Mouse (Mus musculus) stomach, embryonic 16.5 days (tissue): ENCODE measurements around the gene Rdh19. TPM values are rescaled to one million over a fixed set of nuclear protein-coding genes. Genes with fewer than 3 reads are reported as not detected.

Source experiments
- ATAC-seq: fragments of 200-750 bp; cut with Nextera tagmentation; 2 replicates; pipeline ENCODE4 v1.8.0; 2017; ENCODE audit warnings: moderate number of reproducible peaks, moderate TSS enrichment; ENCODE audit not compliant: insufficient read depth, low FRiP score
- H3K27ac ChIP-seq: fragments of 300-500 bp; sonication (generic); 2 replicates; pipeline ENCODE4 v1.5.1; 2014; ENCODE audit warnings: low read length
- H3K27me3 ChIP-seq: fragments of 300-500 bp; sonication (generic); 2 replicates; pipeline ENCODE4 v1.6.1; 2014; ENCODE audit warnings: low read length, control low read depth, mixed read lengths; ENCODE audit not compliant: control insufficient read depth, insufficient read depth
- H3K36me3 ChIP-seq: fragments of 300-500 bp; sonication (generic); 2 replicates; pipeline ENCODE4 v1.6.1; 2014; ENCODE audit warnings: low read length; ENCODE audit not compliant: control insufficient read depth, insufficient read depth
- H3K4me1 ChIP-seq: fragments of 300-500 bp; sonication (generic); 2 replicates; pipeline ENCODE4 v1.6.1; 2014; ENCODE audit warnings: low read length, control low read depth, mixed read lengths; ENCODE audit not compliant: control insufficient read depth, insufficient read depth
- H3K4me2 ChIP-seq: fragments of 300-500 bp; sonication (generic); 2 replicates; pipeline ENCODE4 v1.6.1; 2014; ENCODE audit warnings: low read depth, low read length, mixed read lengths
- H3K4me3 ChIP-seq: fragments of 300-500 bp; sonication (generic); replicated peaks from 2 replicates; pipeline ENCODE4 v1.5.1; 2014; ENCODE audit warnings: mild to moderate bottlenecking, low read length
- H3K9ac ChIP-seq: fragments of 300-500 bp; sonication (generic); 2 replicates; pipeline ENCODE4 v1.6.1; 2014; ENCODE audit warnings: low read length
- H3K9me3 ChIP-seq: fragments of 300-500 bp; sonication (generic); replicated peaks from 2 replicates; pipeline ENCODE4 v1.6.1; 2016; ENCODE audit warnings: low read length, control low read depth; ENCODE audit not compliant: control insufficient read depth
- WGBS: fragments of 180-500 bp; shearing (Covaris S2); extraction: QIAGEN DNeasy Blood & Tissue Kit; methylation state at CpG from one replicate; pipeline ENCODE4 v1.1.7; 2014; 5-methylcytosine and 5-hydroxymethylcytosine counted together
- polyA plus RNA-seq: library from polyadenylated mRNA; unstranded; fragments of >200 nt; fragmentation: Nextera tagmentation; extraction: Ambion mirVana; gene quantifications from 2 replicates; pipeline ENCODE4 v1.2.1, GENCODE M21; 2015

The Rdh19 gene
- polyA plus RNA-seq, 1 experiment from 2014 or later = not detected

GRCm38 (mm10) chr10:127866232-127866631, 16.5 kb downstream of the Rdh19 start, which contains the start of gene Rdh16f2:
TSS of gene Rdh16f2 (plus strand) at chr10:127866474.
- Histone ChIP-seq H3K4me3 (no peak within 1 kb of the TSS), H3K4me2 (no peak within 1 kb of the TSS), H3K36me3 (no peaks in the 10 kb centered on the region), H3K27ac (no peak within 1 kb of the TSS), H3K9ac (no peak within 1 kb of the TSS), H3K9me3 (no peaks in the 10 kb centered on the region), H3K4me1 (no peaks in the 10 kb centered on the region), H3K27me3 (no peaks in the 10 kb centered on the region)
- WGBS = 83% methylated on average over 3 of the region's 3 CpGs
- no peak for ATAC-seq

- no peak for ATAC-seq
Observed at GRCm38 (mm10) chr10:127872484-127872883, 22.8 kb downstream of the Rdh19 start.

GRCm38 (mm10) chr10:127877681-127878080, 28.0 kb downstream of the Rdh19 start:
- no peaks in the 10 kb centered on the region for H3K27me3 ChIP-seq
- no peaks in the 10 kb centered on the region for H3K36me3 ChIP-seq
- no peak overlapping the region for H3K4me3 ChIP-seq
- H3K27ac ChIP-seq = peak overlapping the region; percentile 80
- H3K9ac ChIP-seq = no peak overlapping the region
- H3K4me2 ChIP-seq = peak overlapping the region; percentile 4; the same call in 1 of the 2 replicates
- H3K4me1 ChIP-seq = 0 out of 2 replicates have a peak, but pooled peaks cover 6% of the 10 kb centered on the region
- WGBS = 18% methylated on average over 2 of the region's 2 CpGs
- peak; percentile 89 for ATAC-seq
- no peaks in the 10 kb centered on the region for H3K9me3 ChIP-seq

More at GRCm38 (mm10) chr10:127872484-127872883, 22.8 kb downstream of the Rdh19 start:
- WGBS = 76% methylated on average over 4 of the region's 4 CpGs
- Histone ChIP-seq H3K27me3 (no peaks in the 10 kb centered on the region), H3K4me2 (no peak overlapping the region), H3K36me3 (no peaks in the 10 kb centered on the region), H3K4me1 (no peaks in the 10 kb centered on the region), H3K4me3 (no peak overlapping the region), H3K9me3 (no peaks in the 10 kb centered on the region), H3K27ac (no peak overlapping the region), H3K9ac (no peak overlapping the region)

GRCm38 (mm10) chr10:127878262-127879057, 28.7 kb downstream of the Rdh19 start:
- 0 out of 2 replicates have a peak, but pooled peaks cover 6% of the 10 kb centered on the region for H3K4me1 ChIP-seq
- H3K4me2 ChIP-seq = peak overlapping the region; percentile 4; the same call in 1 of the 2 replicates
- peak overlapping the region; percentile 80 for H3K27ac ChIP-seq
- no peaks in the 10 kb centered on the region for H3K36me3 ChIP-seq
- WGBS = 57% methylated on average over 3 of the region's 3 CpGs
- H3K27me3 ChIP-seq = no peaks in the 10 kb centered on the region
- no peak overlapping the region for H3K9ac ChIP-seq
- H3K4me3 ChIP-seq = no peak overlapping the region
- ATAC-seq = peak; percentile 82
- no peaks in the 10 kb centered on the region for H3K9me3 ChIP-seq

GRCm38 (mm10) chr10:127879155-127879688, 29.5 kb downstream of the Rdh19 start:
- H3K9ac ChIP-seq = peak overlapping the region; percentile 34; the same call in 1 of the 2 replicates
- H3K27ac ChIP-seq = peak overlapping the region; percentile 80
- WGBS = 64% methylated on average over 3 of the region's 3 CpGs
- peak overlapping the region; percentile 17; the same call in 1 of the 2 replicates for H3K4me2 ChIP-seq
- H3K9me3 ChIP-seq = no peaks in the 10 kb centered on the region
- H3K36me3 ChIP-seq = no peaks in the 10 kb centered on the region
- no peaks in the 10 kb centered on the region for H3K27me3 ChIP-seq
- no peak overlapping the region for H3K4me3 ChIP-seq
- 0 out of 2 replicates have a peak, but pooled peaks cover 6% of the 10 kb centered on the region for H3K4me1 ChIP-seq
- ATAC-seq = peak; percentile 73

- Histone ChIP-seq H3K27ac (no peak overlapping the region), H3K9ac (no peak overlapping the region), H3K4me2 (no peak overlapping the region), H3K36me3 (no peaks in the 10 kb centered on the region), H3K9me3 (no peaks in the 10 kb centered on the region), H3K4me1 (0 out of 2 replicates have a peak, but pooled peaks cover 6% of the 10 kb centered on the region), H3K4me3 (no peak overlapping the region), H3K27me3 (no peaks in the 10 kb centered on the region)
- no peak for ATAC-seq
- 86% methylated on average over 4 of the region's 4 CpGs for WGBS
Observed at GRCm38 (mm10) chr10:127881041-127881440, 31.3 kb downstream of the Rdh19 start.

GRCm38 (mm10) chr10:127886551-127886950, 36.8 kb downstream of the Rdh19 start:
- Histone ChIP-seq H3K4me2 (no peak overlapping the region), H3K27ac (no peak overlapping the region), H3K36me3 (no peaks in the 10 kb centered on the region), H3K4me1 (no peaks in the 10 kb centered on the region), H3K27me3 (no peaks in the 10 kb centered on the region), H3K4me3 (no peak overlapping the region), H3K9me3 (no peaks in the 10 kb centered on the region), H3K9ac (no peak overlapping the region)
- ATAC-seq = no peak
- 82% methylated on average over 1 of the region's 1 CpGs for WGBS

- Histone ChIP-seq H3K4me1 (no peaks in the 10 kb centered on the region), H3K4me3 (no peak overlapping the region), H3K27ac (no peak overlapping the region), H3K36me3 (no peaks in the 10 kb centered on the region), H3K27me3 (no peaks in the 10 kb centered on the region), H3K9ac (no peak overlapping the region), H3K4me2 (no peak overlapping the region), H3K9me3 (no peaks in the 10 kb centered on the region)
- ATAC-seq = no peak
- WGBS = 77% methylated on average over 4 of the region's 4 CpGs
Observed at GRCm38 (mm10) chr10:127886971-127887370, 37.2 kb downstream of the Rdh19 start.

- no peaks in the 10 kb centered on the region for H3K9me3 ChIP-seq
- no peaks in the 10 kb centered on the region; the same call in 1 of the 2 replicates for H3K4me1 ChIP-seq
- no peak within 1 kb of the TSS for H3K27ac ChIP-seq
- H3K4me2 ChIP-seq = no peak within 1 kb of the TSS
- no peak within 1 kb of the TSS for H3K4me3 ChIP-seq
- H3K27me3 ChIP-seq = no peaks in the 10 kb centered on the region
- ATAC-seq = no peak
- no peaks in the 10 kb centered on the region for H3K36me3 ChIP-seq
- no peak within 1 kb of the TSS for H3K9ac ChIP-seq
Observed at GRCm38 (mm10) chr10:127888605-127889004, 38.9 kb downstream of the Rdh19 start, which contains the start of gene Rdh7. TSS of gene Rdh7 (minus strand) at chr10:127888817.
